Mouse (Mus musculus): ENCODE measurements around the gene Gm17018. TPM values are rescaled to one million over a fixed set of nuclear protein-coding genes. Genes with fewer than 3 reads are reported as not detected.

The Gm17018 gene
- polyA plus RNA-seq, 1 experiment from 2014 or later: 63.4 TPM

- no peaks in the 10 kb centered on the region for H3K9me3 ChIP-seq (ENCODE audit: control insufficient read depth, low read length)
- ATAC-seq (ENCODE audit: low FRiP score) (no peak), DNase-seq (ENCODE audit: low spot score) (no peak)
- H3K9ac ChIP-seq (ENCODE audit: low read depth, low read length): no peak overlapping the region
- H3K27me3 ChIP-seq (ENCODE audit: control insufficient read depth, insufficient read depth, low read length): peaks cover 13% of the 10 kb centered on the region
- no peak overlapping the region for H3K4me3 ChIP-seq (ENCODE audit: low read depth, low read length)
- 88% methylated on average over 5 of the region's 5 CpGs for WGBS
- H3K27ac ChIP-seq (ENCODE audit: low read depth, low read length): no peak overlapping the region
- H3K4me2 ChIP-seq (replicated peaks; ENCODE audit: low read depth, low read length): no peak overlapping the region
- H3K4me1 ChIP-seq (replicated peaks; ENCODE audit: control insufficient read depth, insufficient read depth, low read length): 0 out of 2 replicates have a peak, but pooled peaks cover 2% of the 10 kb centered on the region
- no peaks in the 10 kb centered on the region for H3K36me3 ChIP-seq (ENCODE audit: control insufficient read depth, insufficient read depth, low read length)
Observed at GRCm38 (mm10) chr19:45602606-45603005, 42.2 kb downstream of the Gm17018 start.

GRCm38 (mm10) chr19:45606701-45607100, 46.3 kb downstream of the Gm17018 start:
- no peaks in the 10 kb centered on the region for H3K9me3 ChIP-seq (ENCODE audit: control insufficient read depth, low read length)
- WGBS: 78% methylated on average over 4 of the region's 4 CpGs
- 0 out of 2 replicates have a peak, but pooled peaks cover 2% of the 10 kb centered on the region for H3K4me1 ChIP-seq (replicated peaks; ENCODE audit: control insufficient read depth, insufficient read depth, low read length)
- no peak overlapping the region for H3K27ac ChIP-seq (ENCODE audit: low read depth, low read length)
- no peaks in the 10 kb centered on the region for H3K36me3 ChIP-seq (ENCODE audit: control insufficient read depth, insufficient read depth, low read length)
- no peak for DNase-seq (ENCODE audit: low spot score)
- peaks cover 3% of the 10 kb centered on the region; the same call in 1 of the 2 replicates for H3K27me3 ChIP-seq (ENCODE audit: control insufficient read depth, insufficient read depth, low read length)
- H3K9ac ChIP-seq (ENCODE audit: low read depth, low read length): no peak overlapping the region
- ATAC-seq (ENCODE audit: low FRiP score): no peak
- H3K4me3 ChIP-seq (ENCODE audit: low read depth, low read length): no peak overlapping the region
- H3K4me2 ChIP-seq (replicated peaks; ENCODE audit: low read depth, low read length): no peak overlapping the region

- 28% methylated on average over 7 of the region's 7 CpGs for WGBS
- H3K36me3 ChIP-seq (ENCODE audit: control insufficient read depth, insufficient read depth, low read length): no peaks in the 10 kb centered on the region
- no peaks in the 10 kb centered on the region for H3K9me3 ChIP-seq (ENCODE audit: control insufficient read depth, low read length)
- 0 out of 2 replicates have a peak, but pooled peaks cover 2% of the 10 kb centered on the region for H3K4me1 ChIP-seq (replicated peaks; ENCODE audit: control insufficient read depth, insufficient read depth, low read length)
- ATAC-seq (ENCODE audit: low FRiP score): no peak
- H3K9ac ChIP-seq (ENCODE audit: low read depth, low read length): no peak overlapping the region
- H3K4me2 ChIP-seq (replicated peaks; ENCODE audit: low read depth, low read length): no peak overlapping the region
- DNase-seq (ENCODE audit: low spot score): peak; percentile 12
- H3K27ac ChIP-seq (ENCODE audit: low read depth, low read length): no peak overlapping the region
- H3K4me3 ChIP-seq (ENCODE audit: low read depth, low read length): no peak overlapping the region
- peaks cover 3% of the 10 kb centered on the region; the same call in 1 of the 2 replicates for H3K27me3 ChIP-seq (ENCODE audit: control insufficient read depth, insufficient read depth, low read length)
Observed at GRCm38 (mm10) chr19:45607479-45607878, 47.1 kb downstream of the Gm17018 start.

GRCm38 (mm10) chr19:45608648-45609339, 48.4 kb downstream of the Gm17018 start:
- no peaks in the 10 kb centered on the region for H3K36me3 ChIP-seq (ENCODE audit: control insufficient read depth, insufficient read depth, low read length)
- no peaks in the 10 kb centered on the region for H3K9me3 ChIP-seq (ENCODE audit: control insufficient read depth, low read length)
- no peak overlapping the region for H3K9ac ChIP-seq (ENCODE audit: low read depth, low read length)
- peaks cover 3% of the 10 kb centered on the region; the same call in 1 of the 2 replicates for H3K27me3 ChIP-seq (ENCODE audit: control insufficient read depth, insufficient read depth, low read length)
- H3K27ac ChIP-seq (ENCODE audit: low read depth, low read length): no peak overlapping the region
- no peak overlapping the region for H3K4me3 ChIP-seq (ENCODE audit: low read depth, low read length)
- ATAC-seq (ENCODE audit: low FRiP score) (no peak), DNase-seq (ENCODE audit: low spot score) (no peak)
- H3K4me1 ChIP-seq (replicated peaks; ENCODE audit: control insufficient read depth, insufficient read depth, low read length): 0 out of 2 replicates have a peak, but pooled peaks cover 2% of the 10 kb centered on the region
- whole genome bisulfite sequencing: 85% methylated on average over 13 of the region's 13 CpGs
- H3K4me2 ChIP-seq (replicated peaks; ENCODE audit: low read depth, low read length): no peak overlapping the region

GRCm38 (mm10) chr19:45610823-45611222, 50.4 kb downstream of the Gm17018 start:
- H3K27me3 ChIP-seq (ENCODE audit: control insufficient read depth, insufficient read depth, low read length): peaks cover 3% of the 10 kb centered on the region; the same call in 1 of the 2 replicates

GRCm38 (mm10) chr19:45614375-45614774, 54.0 kb downstream of the Gm17018 start:
- ATAC-seq (ENCODE audit: low FRiP score): no peak
- H3K4me1 ChIP-seq (replicated peaks; ENCODE audit: control insufficient read depth, insufficient read depth, low read length): peaks cover 13% of the 10 kb centered on the region
- H3K27me3 ChIP-seq (ENCODE audit: control insufficient read depth, insufficient read depth, low read length): peaks cover 2% of the 10 kb centered on the region; the same call in 1 of the 2 replicates
- H3K27ac ChIP-seq (ENCODE audit: low read depth, low read length): no peak overlapping the region
- no peaks in the 10 kb centered on the region for H3K9me3 ChIP-seq (ENCODE audit: control insufficient read depth, low read length)
- H3K4me2 ChIP-seq (replicated peaks; ENCODE audit: low read depth, low read length): no peak overlapping the region
- 75% methylated on average over 8 of the region's 8 CpGs for WGBS
- no peak overlapping the region for H3K4me3 ChIP-seq (ENCODE audit: low read depth, low read length)
- no peak overlapping the region for H3K9ac ChIP-seq (ENCODE audit: low read depth, low read length)
- H3K36me3 ChIP-seq (ENCODE audit: control insufficient read depth, insufficient read depth, low read length): no peaks in the 10 kb centered on the region
- DNase-seq (ENCODE audit: low spot score): no peak

More at GRCm38 (mm10) chr19:45610823-45611222, 50.4 kb downstream of the Gm17018 start:
- Histone ChIP-seq H3K4me3 (ENCODE audit: low read depth, low read length) (no peak overlapping the region), H3K9me3 (ENCODE audit: control insufficient read depth, low read length) (no peaks in the 10 kb centered on the region), H3K36me3 (ENCODE audit: control insufficient read depth, insufficient read depth, low read length) (no peaks in the 10 kb centered on the region), H3K4me1 (replicated peaks; ENCODE audit: control insufficient read depth, insufficient read depth, low read length) (peaks cover 8% of the 10 kb centered on the region; the same call in 1 of the 2 replicates), H3K27ac (ENCODE audit: low read depth, low read length) (no peak overlapping the region), H3K4me2 (replicated peaks; ENCODE audit: low read depth, low read length) (no peak overlapping the region), H3K9ac (ENCODE audit: low read depth, low read length) (no peak overlapping the region)
- ATAC-seq (ENCODE audit: low FRiP score) (no peak), DNase-seq (ENCODE audit: low spot score) (no peak)
- 79% methylated on average over 5 of the region's 5 CpGs for WGBS

GRCm38 (mm10) chr19:45614928-45615327, 54.5 kb downstream of the Gm17018 start:
- DNase-seq (ENCODE audit: low spot score): no peak
- Histone ChIP-seq H3K36me3 (ENCODE audit: control insufficient read depth, insufficient read depth, low read length) (no peaks in the 10 kb centered on the region), H3K4me2 (replicated peaks; ENCODE audit: low read depth, low read length) (no peak overlapping the region), H3K4me3 (ENCODE audit: low read depth, low read length) (no peak overlapping the region), H3K27ac (ENCODE audit: low read depth, low read length) (no peak overlapping the region), H3K9ac (ENCODE audit: low read depth, low read length) (no peak overlapping the region), H3K4me1 (replicated peaks; ENCODE audit: control insufficient read depth, insufficient read depth, low read length) (peaks cover 13% of the 10 kb centered on the region), H3K27me3 (ENCODE audit: control insufficient read depth, insufficient read depth, low read length) (peaks cover 2% of the 10 kb centered on the region; the same call in 1 of the 2 replicates), H3K9me3 (ENCODE audit: control insufficient read depth, low read length) (no peaks in the 10 kb centered on the region)
- no peak for ATAC-seq (ENCODE audit: low FRiP score)
- WGBS: 52% methylated on average over 3 of the region's 3 CpGs

- DNase-seq (ENCODE audit: low spot score): peak; percentile 26
- H3K4me1 ChIP-seq (replicated peaks; ENCODE audit: control insufficient read depth, insufficient read depth, low read length): peaks cover 13% of the 10 kb centered on the region
Observed at GRCm38 (mm10) chr19:45615415-45616213, 55.2 kb downstream of the Gm17018 start.

More at GRCm38 (mm10) chr19:45615415-45616213, 55.2 kb downstream of the Gm17018 start:
- ATAC-seq (ENCODE audit: low FRiP score): no peak
- no peak overlapping the region for H3K4me3 ChIP-seq (ENCODE audit: low read depth, low read length)
- no peak overlapping the region for H3K27ac ChIP-seq (ENCODE audit: low read depth, low read length)
- WGBS: 38% methylated on average over 12 of the region's 12 CpGs
- no peak overlapping the region; the same call in 1 of the 2 replicates for H3K9ac ChIP-seq (ENCODE audit: low read depth, low read length)
- peaks cover 2% of the 10 kb centered on the region; the same call in 1 of the 2 replicates for H3K27me3 ChIP-seq (ENCODE audit: control insufficient read depth, insufficient read depth, low read length)
- H3K9me3 ChIP-seq (ENCODE audit: control insufficient read depth, low read length): no peaks in the 10 kb centered on the region
- H3K4me2 ChIP-seq (replicated peaks; ENCODE audit: low read depth, low read length): no peak overlapping the region
- H3K36me3 ChIP-seq (ENCODE audit: control insufficient read depth, insufficient read depth, low read length): no peaks in the 10 kb centered on the region
